ENCODE assay signal across 9 mouse cellular contexts in the genomic region with DNA sequence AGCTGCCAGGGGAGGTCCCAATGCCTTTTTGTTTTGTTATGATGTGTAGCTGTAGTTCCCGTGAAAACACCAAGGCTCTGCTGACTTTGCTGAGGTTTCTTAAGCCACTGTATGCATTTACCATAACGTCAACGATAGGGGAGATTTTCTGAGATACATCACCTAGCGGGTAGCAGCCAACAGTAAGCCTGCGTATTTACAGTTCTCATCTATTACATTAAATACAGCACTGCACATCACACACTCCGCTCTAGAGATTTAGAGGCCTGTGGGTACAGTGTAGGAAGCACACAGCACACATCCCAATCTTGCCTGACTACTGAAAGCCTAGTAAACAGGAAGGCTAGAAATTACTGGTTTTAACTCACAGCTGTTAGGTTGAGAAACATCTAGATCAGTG. TPM values are rescaled to one million over a fixed set of nuclear protein-coding genes. Genes with fewer than 3 reads are reported as not detected.
A peak's percentile ranks its signal among the peaks of the same experiment; 100 is the strongest.
DNase-seq lines count a peak whose midpoint lies in the region; ATAC-seq lines count a peak whose summit lies in the region.
"Had no signal": no experiment of that assay in that cellular context is flagged by ENCODE, and none has a peak within 500 bp of the region (broad histone marks: within the 10 kb centered on the region; RNA-seq: fewer than 3 reads in every experiment).

No protein-coding gene starts in this region.

- no peaks in the 10 kb centered on the region for H3K9me3 ChIP-seq in embryonic facial prominence, embryonic 12.5 days
- no peaks in the 10 kb centered on the region for H3K9me3 ChIP-seq in hindbrain, embryonic 13.5 days
- no peaks in the 10 kb centered on the region for H3K9me3 ChIP-seq in neural tube, embryonic 12.5 days
- H3K9me3 ChIP-seq: embryonic facial prominence, embryonic 15.5 days had no signal

- no peak overlapping the region for H3K9ac ChIP-seq in embryonic facial prominence, embryonic 12.5 days
- H3K9ac ChIP-seq in hindbrain, embryonic 13.5 days: peak overlapping the region; percentile 85
- H3K9ac ChIP-seq in neural tube, embryonic 12.5 days: peak overlapping the region; percentile 65
- H3K9ac ChIP-seq: embryonic facial prominence, embryonic 15.5 days; lung, embryonic 14.5 days had no signal

- H3K27ac ChIP-seq in embryonic facial prominence, embryonic 12.5 days: no peak overlapping the region
- peak overlapping the region; percentile 99 for H3K27ac ChIP-seq in hindbrain, embryonic 13.5 days
- peak overlapping the region; percentile 87 for H3K27ac ChIP-seq in neural tube, embryonic 12.5 days
- H3K27ac ChIP-seq: embryonic facial prominence, embryonic 15.5 days had no signal

- H3K4me3 ChIP-seq in embryonic facial prominence, embryonic 12.5 days: peak overlapping the region; percentile 27
- H3K4me3 ChIP-seq in hindbrain, embryonic 13.5 days: peak overlapping the region; percentile 56
- peak overlapping the region; percentile 42 for H3K4me3 ChIP-seq in neural tube, embryonic 12.5 days

- peak overlapping the region; percentile 53 for H3K4me2 ChIP-seq in embryonic facial prominence, embryonic 12.5 days (replicated peaks)
- peak overlapping the region; percentile 80 for H3K4me2 ChIP-seq in hindbrain, embryonic 13.5 days
- peak overlapping the region; percentile 71 for H3K4me2 ChIP-seq in neural tube, embryonic 12.5 days (replicated peaks)
- H3K4me2 ChIP-seq: lung, embryonic 14.5 days had no signal

- H3K4me1 ChIP-seq in embryonic facial prominence, embryonic 12.5 days: peaks cover 3% of the 10 kb centered on the region; the same call in 1 of the 2 replicates
- H3K4me1 ChIP-seq in hindbrain, embryonic 13.5 days (replicated peaks): peaks cover 67% of the 10 kb centered on the region
- H3K4me1 ChIP-seq in neural tube, embryonic 12.5 days: peaks cover 36% of the 10 kb centered on the region
- H3K4me1 ChIP-seq: embryonic facial prominence, embryonic 15.5 days had no signal

- ATAC-seq in embryonic facial prominence, embryonic 12.5 days (ENCODE audit: insufficient number of reproducible peaks, insufficient read depth, low FRiP score, low TSS enrichment): no peak
- no peak for ATAC-seq in hindbrain, embryonic 13.5 days (ENCODE audit: low FRiP score)
- no peak for ATAC-seq in neural tube, embryonic 12.5 days (ENCODE audit: low FRiP score, low read depth)

- intact Hi-C loops in left cerebral cortex, postnatal 14 days (cut with DNase I): loop anchor here (5.0 to 10.0 kb wide), 3 partner anchors 242 to 340 kb away; no protein-coding TSS in a partner anchor
- intact Hi-C loops in left cerebral cortex, postnatal 10 days (cut with DNase I): loop anchor here (10.0 kb wide), 4 partner anchors 170 to 350 kb away; no protein-coding TSS in a partner anchor

- 4% methylated on average over 6 of the region's 6 CpGs for WGBS in embryonic facial prominence, embryonic 12.5 days
- 3% methylated on average over 6 of the region's 6 CpGs for WGBS in hindbrain, embryonic 13.5 days
- WGBS in neural tube, embryonic 12.5 days: 12% methylated on average over 6 of the region's 6 CpGs

- DNase-seq in left cerebral cortex, postnatal 14 days (ENCODE audit: low spot score in 2 of 2): peak; percentile 56 to 70
- no peak for DNase-seq in left cerebral cortex, postnatal 10 days (ENCODE audit: extremely low spot score in 1 of 2, low spot score in 2 of 2)
- DNase-seq in adrenal gland, postnatal 25 days: no peak
- no peak for DNase-seq in kidney, postnatal 10 days
- DNase-seq: lung, embryonic 14.5 days had no signal

- H3K27me3 ChIP-seq in embryonic facial prominence, embryonic 12.5 days: peaks cover 42% of the 10 kb centered on the region
- H3K27me3 ChIP-seq in hindbrain, embryonic 13.5 days: no peaks in the 10 kb centered on the region
- H3K27me3 ChIP-seq in neural tube, embryonic 12.5 days (replicated peaks): no peaks in the 10 kb centered on the region

- no peaks in the 10 kb centered on the region for H3K36me3 ChIP-seq in embryonic facial prominence, embryonic 12.5 days
- H3K36me3 ChIP-seq in hindbrain, embryonic 13.5 days: no peaks in the 10 kb centered on the region
- no peaks in the 10 kb centered on the region for H3K36me3 ChIP-seq in neural tube, embryonic 12.5 days
- H3K36me3 ChIP-seq: embryonic facial prominence, embryonic 15.5 days had no signal

RNA-seq across cellular contexts. Expression of gene Myt1l, which starts 6.1 kb away (rescaled TPM):
- total RNA-seq in left cerebral cortex, postnatal 14 days (2021): 100 to 1,000 TPM; 230 to 239 TPM
- 100 to 1,000 TPM; 247 to 258 TPM for total RNA-seq in left cerebral cortex, postnatal 10 days (2021)
- 8.5 and 9.8 TPM in 2 replicates for polyA plus RNA-seq in embryonic facial prominence, embryonic 12.5 days (2016; fragmentation: Nextera tagmentation; extraction: Ambion mirVana)
- 218 and 219 TPM in 2 replicates for polyA plus RNA-seq in hindbrain, embryonic 13.5 days (2015; fragmentation: Nextera tagmentation; extraction: Ambion mirVana)
- 66.5 and 72.6 TPM in 2 replicates for polyA plus RNA-seq in neural tube, embryonic 12.5 days (2016; fragmentation: Nextera tagmentation; extraction: Ambion mirVana)
- 2.9 TPM in 2 replicates for total RNA-seq in adrenal gland, postnatal 25 days (2021)
- polyA plus RNA-seq: lung, embryonic 14.5 days had no signal

Comparison
In these comparisons a context has a peak if more than half of its experiments do, and no peak if none do; other contexts are left out.
1. DNase-seq: peak in left cerebral cortex, postnatal 14 days (2 of 2); none in left cerebral cortex, postnatal 10 days (0 of 2), adrenal gland, postnatal 25 days (single experiment) and kidney, postnatal 10 days (single experiment).
2. RNA of gene Myt1l, which starts 6.1 kb away (total RNA-seq): 247 to 258 TPM in left cerebral cortex, postnatal 10 days and 230 to 239 TPM in left cerebral cortex, postnatal 14 days; 2.9 TPM in adrenal gland, postnatal 25 days; every median in the first group is over 10 times any median in the second.
3. Peak in every context shown above with its lines, with median percentiles within 50 percentile points of each other: H3K4me2 ChIP-seq and H3K4me3 ChIP-seq.